Mouse (Mus musculus) embryo, embryonic 10 days (tissue): ENCODE results near the gene Ssb.
A peak's percentile ranks its signal among the peaks of the same experiment; 100 is the strongest.
"Not testable (repeated sequence)": the region's sequence is repeated elsewhere in the genome, so short reads cannot be mapped to it uniquely, and the experiment has no call there.

ENCODE experiments used
- DNase-seq: peaks from one replicate; pipeline ENCODE4 v3.0.0-alpha.2; 2015; ENCODE audit warnings: low spot score

The Ssb gene

GRCm38 (mm10) chr2:69862117-69862657 lies 825 bp downstream of the Ssb start:
- DNase-seq = no peak

- no peak for DNase-seq
Observed at GRCm38 (mm10) chr2:69883990-69884391, 22.6 kb downstream of the Ssb start.

- no peak for DNase-seq
Observed at GRCm38 (mm10) chr2:69884581-69884980, 23.2 kb downstream of the Ssb start.

GRCm38 (mm10) chr2:69885050-69885449 lies 23.7 kb downstream of the Ssb start:
- no peak for DNase-seq

- DNase-seq = peak; percentile 88
Observed at GRCm38 (mm10) chr2:69885451-69886305, 24.3 kb downstream of the Ssb start, which contains the start of gene Mettl5. Mettl5 (minus strand) TSS chr2:69885615.

- DNase-seq = no peak
Observed at GRCm38 (mm10) chr2:69888957-69889356, 27.6 kb downstream of the Ssb start.

- no peak for DNase-seq
Observed at GRCm38 (mm10) chr2:69890843-69891242, 29.5 kb downstream of the Ssb start.

GRCm38 (mm10) chr2:69893145-69893544 lies 31.8 kb downstream of the Ssb start:
- no peak for DNase-seq

GRCm38 (mm10) chr2:69893891-69894290 lies 32.5 kb downstream of the Ssb start:
- DNase-seq = no peak

GRCm38 (mm10) chr2:69895502-69896223 lies 34.3 kb downstream of the Ssb start:
- no peak for DNase-seq

GRCm38 (mm10) chr2:69896224-69896581 lies 34.8 kb downstream of the Ssb start:
- no peak for DNase-seq

GRCm38 (mm10) chr2:69897039-69897617 lies 35.8 kb downstream of the Ssb start, which contains the start of gene Ubr3:
Ubr3 (plus strand) TSS chr2:69897246.
- DNase-seq = peak; percentile 95

GRCm38 (mm10) chr2:69897618-69898575 lies 36.5 kb downstream of the Ssb start:
- DNase-seq = peak; percentile 51

- no peak for DNase-seq
Observed at GRCm38 (mm10) chr2:69903541-69903940, 42.2 kb downstream of the Ssb start.

GRCm38 (mm10) chr2:69907394-69907793 lies 46.0 kb downstream of the Ssb start:
- not testable (repeated sequence) for DNase-seq

- no peak for DNase-seq
Observed at GRCm38 (mm10) chr2:69912801-69913200, 51.4 kb downstream of the Ssb start.

GRCm38 (mm10) chr2:69917301-69917700 lies 55.9 kb downstream of the Ssb start:
- DNase-seq = no peak
